Mouse (Mus musculus): ENCODE measurements at regions not wholly inside any gene's neighbourhood (a gene's known extent, or its start where the extent isn't known, plus 50 kb on each side); places are given as distances from the start of the nearest gene placed in this dataset.

DNA sequence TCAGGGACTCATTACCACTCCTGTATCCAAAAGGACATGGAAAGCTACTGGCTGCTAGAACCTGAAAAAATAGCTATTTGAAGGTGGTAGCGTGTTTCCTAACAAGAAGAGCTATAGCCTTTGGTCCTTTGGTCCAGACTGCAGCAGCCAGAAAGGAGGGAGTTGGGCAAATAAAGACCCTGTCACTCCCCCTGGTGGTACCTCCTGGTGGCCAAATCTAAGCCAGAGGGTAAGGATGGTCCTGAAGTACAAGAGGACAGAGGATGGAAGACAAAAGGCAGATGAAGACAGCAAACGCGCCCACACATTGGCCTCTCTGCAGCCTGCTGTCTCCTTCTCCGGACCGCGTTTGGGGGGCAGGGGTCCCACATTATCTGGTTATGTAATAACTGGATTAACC, 453.4 kb downstream of the Prss52 start:
- H3K4me1 ChIP-seq (ENCODE audit: control insufficient read depth, insufficient read depth, low read length) = no peaks in the 10 kb centered on the region
- no peak overlapping the region for H3K27ac ChIP-seq (ENCODE audit: control insufficient read depth, insufficient read depth, low read depth, low read length)
- no peak for TF ChIP-seq POLR2A (IDR thresholded peaks at IDR 0.05; ENCODE audit: control insufficient read depth, low read depth, low read length)
- H3K27me3 ChIP-seq (ENCODE audit: control insufficient read depth, insufficient read depth, low read length) = no peaks in the 10 kb centered on the region
- no peaks in the 10 kb centered on the region for H3K36me3 ChIP-seq (ENCODE audit: control insufficient read depth, insufficient read depth, low read length)
- no peak overlapping the region for H3K4me3 ChIP-seq (ENCODE audit: control insufficient read depth, low read depth, low read length)

GRCm38 (mm10) chr14:64568689-64569088, 464.6 kb downstream of the Prss52 start:
- Histone ChIP-seq H3K27ac (ENCODE audit: control insufficient read depth, insufficient read depth, low read depth, low read length) (no peak overlapping the region), H3K4me3 (ENCODE audit: control insufficient read depth, low read depth, low read length) (no peak overlapping the region), H3K36me3 (ENCODE audit: control insufficient read depth, insufficient read depth, low read length) (no peaks in the 10 kb centered on the region), H3K4me1 (ENCODE audit: control insufficient read depth, insufficient read depth, low read length) (no peaks in the 10 kb centered on the region), H3K27me3 (ENCODE audit: control insufficient read depth, insufficient read depth, low read length) (no peaks in the 10 kb centered on the region)
- TF ChIP-seq POLR2A (IDR thresholded peaks at IDR 0.05; ENCODE audit: control insufficient read depth, low read depth, low read length) (no peak), CTCF (IDR thresholded peaks at IDR 0.05; ENCODE audit: control insufficient read depth, insufficient read depth, insufficient replicate concordance, low read depth, low read length) (no peak)

DNA sequence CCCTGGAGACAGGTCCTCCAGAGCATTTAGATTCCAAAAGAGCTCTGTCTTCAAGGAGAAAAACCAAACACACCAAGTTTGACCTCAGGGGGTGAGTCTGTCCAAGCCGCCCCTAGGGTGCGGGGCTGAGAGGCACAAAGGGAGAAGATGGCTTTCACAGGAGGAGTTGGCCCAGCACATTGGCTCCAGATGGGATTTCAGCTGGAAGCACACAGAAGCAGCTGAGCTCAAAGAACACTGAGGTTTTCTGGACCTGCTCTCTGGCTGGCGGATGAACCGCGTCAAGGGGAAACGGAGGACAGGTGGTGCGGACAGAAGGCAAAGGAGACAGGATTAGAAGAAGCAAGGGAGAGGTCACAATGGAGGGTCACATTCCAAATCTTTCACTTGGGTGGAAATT, 466.9 kb downstream of the Prss52 start:
- Histone ChIP-seq H3K27ac (ENCODE audit: control insufficient read depth, insufficient read depth, low read depth, low read length) (no peak overlapping the region), H3K4me3 (ENCODE audit: control insufficient read depth, low read depth, low read length) (no peak overlapping the region), H3K27me3 (ENCODE audit: control insufficient read depth, insufficient read depth, low read length) (no peaks in the 10 kb centered on the region), H3K36me3 (ENCODE audit: control insufficient read depth, insufficient read depth, low read length) (no peaks in the 10 kb centered on the region), H3K4me1 (ENCODE audit: control insufficient read depth, insufficient read depth, low read length) (no peaks in the 10 kb centered on the region)
- TF ChIP-seq POLR2A (IDR thresholded peaks at IDR 0.05; ENCODE audit: control insufficient read depth, low read depth, low read length) = no peak
- no peak for TF ChIP-seq CTCF (IDR thresholded peaks at IDR 0.05; ENCODE audit: control insufficient read depth, insufficient read depth, insufficient replicate concordance, low read depth, low read length)

GRCm38 (mm10) chr14:64572756-64573155, 468.7 kb downstream of the Prss52 start:
- no peak overlapping the region for H3K4me3 ChIP-seq (ENCODE audit: control insufficient read depth, low read depth, low read length)
- H3K4me1 ChIP-seq (ENCODE audit: control insufficient read depth, insufficient read depth, low read length) = no peaks in the 10 kb centered on the region
- no peak for TF ChIP-seq POLR2A (IDR thresholded peaks at IDR 0.05; ENCODE audit: control insufficient read depth, low read depth, low read length)
- no peak for TF ChIP-seq CTCF (IDR thresholded peaks at IDR 0.05; ENCODE audit: control insufficient read depth, insufficient read depth, insufficient replicate concordance, low read depth, low read length)
- H3K27ac ChIP-seq (ENCODE audit: control insufficient read depth, insufficient read depth, low read depth, low read length) = no peak overlapping the region
- no peaks in the 10 kb centered on the region for H3K27me3 ChIP-seq (ENCODE audit: control insufficient read depth, insufficient read depth, low read length)
- H3K36me3 ChIP-seq (ENCODE audit: control insufficient read depth, insufficient read depth, low read length) = no peaks in the 10 kb centered on the region

DNA sequence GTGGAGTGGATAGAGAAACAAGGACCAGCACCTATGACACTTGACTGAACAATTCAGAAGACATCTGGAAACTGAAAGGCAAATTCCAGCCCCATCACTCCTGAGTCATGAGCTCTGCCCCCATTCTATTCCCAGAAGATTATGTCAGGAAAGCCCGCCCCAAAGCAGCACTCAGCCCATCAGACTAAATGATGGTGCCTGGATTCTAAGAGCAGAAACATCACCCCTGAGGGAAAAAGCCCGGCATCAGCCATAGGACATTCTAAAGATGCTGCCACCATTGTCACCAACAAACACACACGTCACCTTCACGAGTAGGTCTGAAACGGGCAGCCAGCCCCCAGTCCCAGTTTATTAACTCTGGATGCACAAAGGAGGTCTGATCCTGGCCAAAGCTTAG, 469.7 kb downstream of the Prss52 start:
- H3K36me3 ChIP-seq (ENCODE audit: control insufficient read depth, insufficient read depth, low read length) = no peaks in the 10 kb centered on the region
- no peak overlapping the region for H3K4me3 ChIP-seq (ENCODE audit: control insufficient read depth, low read depth, low read length)
- TF ChIP-seq POLR2A (IDR thresholded peaks at IDR 0.05; ENCODE audit: control insufficient read depth, low read depth, low read length) (no peak), CTCF (IDR thresholded peaks at IDR 0.05; ENCODE audit: control insufficient read depth, insufficient read depth, insufficient replicate concordance, low read depth, low read length) (no peak)
- H3K27ac ChIP-seq (ENCODE audit: control insufficient read depth, insufficient read depth, low read depth, low read length) = no peak overlapping the region
- H3K4me1 ChIP-seq (ENCODE audit: control insufficient read depth, insufficient read depth, low read length) = no peaks in the 10 kb centered on the region
- H3K27me3 ChIP-seq (ENCODE audit: control insufficient read depth, insufficient read depth, low read length) = no peaks in the 10 kb centered on the region

DNA sequence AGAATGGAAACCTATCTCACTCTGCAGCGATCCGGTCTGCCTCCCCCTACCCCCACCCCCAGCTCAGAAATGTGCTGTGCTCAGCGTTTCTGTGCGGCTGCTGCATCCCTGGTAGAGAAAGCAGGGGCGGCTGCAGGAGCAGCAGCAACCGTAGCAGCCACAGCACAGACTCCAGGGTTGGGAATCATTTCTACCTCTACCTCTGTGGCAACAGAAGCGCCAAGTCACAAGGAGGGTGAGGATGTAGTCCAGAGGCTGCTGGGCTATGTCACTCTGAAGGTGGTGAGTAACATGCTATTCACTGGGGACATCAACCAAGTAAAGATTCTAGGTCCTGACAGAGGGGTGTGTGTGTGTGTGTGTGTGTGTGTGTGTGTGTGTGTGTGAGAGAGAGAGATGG, 470.2 kb downstream of the Prss52 start:
- H3K4me3 ChIP-seq (ENCODE audit: control insufficient read depth, low read depth, low read length) = no peak overlapping the region
- no peaks in the 10 kb centered on the region for H3K27me3 ChIP-seq (ENCODE audit: control insufficient read depth, insufficient read depth, low read length)
- H3K27ac ChIP-seq (ENCODE audit: control insufficient read depth, insufficient read depth, low read depth, low read length) = no peak overlapping the region
- TF ChIP-seq POLR2A (IDR thresholded peaks at IDR 0.05; ENCODE audit: control insufficient read depth, low read depth, low read length) (no peak), CTCF (IDR thresholded peaks at IDR 0.05; ENCODE audit: control insufficient read depth, insufficient read depth, insufficient replicate concordance, low read depth, low read length) (no peak)
- H3K36me3 ChIP-seq (ENCODE audit: control insufficient read depth, insufficient read depth, low read length) = no peaks in the 10 kb centered on the region
- no peaks in the 10 kb centered on the region for H3K4me1 ChIP-seq (ENCODE audit: control insufficient read depth, insufficient read depth, low read length)

DNA sequence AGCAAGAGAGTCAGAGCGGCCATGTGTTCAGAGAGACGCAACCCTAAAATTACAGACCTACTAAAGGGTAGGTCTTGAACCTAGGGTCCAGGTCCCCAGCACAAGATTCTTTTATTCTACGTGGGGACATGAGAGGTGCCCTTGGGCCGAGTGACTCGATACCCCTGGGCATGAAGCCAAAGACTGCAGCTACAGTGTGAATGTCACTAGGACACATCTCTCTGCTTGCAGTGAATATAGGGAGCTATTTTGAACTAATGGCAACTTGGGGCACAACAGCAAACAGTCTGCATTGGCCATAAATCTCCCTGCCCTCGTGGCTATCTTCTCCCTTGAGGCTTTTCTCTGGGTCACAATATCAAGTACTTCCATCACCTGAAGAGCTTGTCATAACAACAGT, 470.7 kb downstream of the Prss52 start:
- Histone ChIP-seq H3K27me3 (ENCODE audit: control insufficient read depth, insufficient read depth, low read length) (no peaks in the 10 kb centered on the region), H3K36me3 (ENCODE audit: control insufficient read depth, insufficient read depth, low read length) (no peaks in the 10 kb centered on the region), H3K4me3 (ENCODE audit: control insufficient read depth, low read depth, low read length) (no peak overlapping the region), H3K27ac (ENCODE audit: control insufficient read depth, insufficient read depth, low read depth, low read length) (no peak overlapping the region), H3K4me1 (ENCODE audit: control insufficient read depth, insufficient read depth, low read length) (no peaks in the 10 kb centered on the region)
- TF ChIP-seq CTCF (IDR thresholded peaks at IDR 0.05; ENCODE audit: control insufficient read depth, insufficient read depth, insufficient replicate concordance, low read depth, low read length) (no peak), POLR2A (IDR thresholded peaks at IDR 0.05; ENCODE audit: control insufficient read depth, low read depth, low read length) (no peak)

GRCm38 (mm10) chr14:64575954-64576353, 471.9 kb downstream of the Prss52 start:
- H3K27me3 ChIP-seq (ENCODE audit: control insufficient read depth, insufficient read depth, low read length) = no peaks in the 10 kb centered on the region
- no peaks in the 10 kb centered on the region for H3K4me1 ChIP-seq (ENCODE audit: control insufficient read depth, insufficient read depth, low read length)
- no peak overlapping the region for H3K4me3 ChIP-seq (ENCODE audit: control insufficient read depth, low read depth, low read length)
- no peak overlapping the region for H3K27ac ChIP-seq (ENCODE audit: control insufficient read depth, insufficient read depth, low read depth, low read length)
- no peak for TF ChIP-seq POLR2A (IDR thresholded peaks at IDR 0.05; ENCODE audit: control insufficient read depth, low read depth, low read length)
- TF ChIP-seq CTCF (IDR thresholded peaks at IDR 0.05; ENCODE audit: control insufficient read depth, insufficient read depth, insufficient replicate concordance, low read depth, low read length) = no peak
- H3K36me3 ChIP-seq (ENCODE audit: control insufficient read depth, insufficient read depth, low read length) = no peaks in the 10 kb centered on the region

Data from testis, adult 2 months (tissue).